Mouse (Mus musculus) CH12.LX (cell line): Measurements from ENCODE around the gene Adprhl2. TPM values are rescaled to one million over a fixed set of nuclear protein-coding genes. Genes with fewer than 3 reads are reported as not detected.

Source experiments
- DNase-seq: peaks from one replicate; pipeline ENCODE4 v3.0.0-alpha.2; 2013; ENCODE audit errors: extremely low read depth
- H3K27ac ChIP-seq: 2 replicates; pipeline ENCODE4 v1.5.1; 2012; ENCODE audit warnings: low read depth, mild to moderate bottlenecking, control low read depth, moderate library complexity; ENCODE audit not compliant: insufficient read depth
- H3K27me3 ChIP-seq: replicated peaks from 2 replicates; pipeline ENCODE3; 2012; ENCODE audit warnings: inconsistent platforms
- H3K36me3 ChIP-seq, 2 experiments: replicated peaks in 1 of 2; 2 replicates each; pipeline versions ENCODE3 to v1.6.1; 2012; ENCODE audit warnings: inconsistent platforms in 1 of 2, low read length in 1 of 2, mild to moderate bottlenecking in 1 of 2, mixed read lengths in 1 of 2, moderate library complexity in 1 of 2; ENCODE audit not compliant: control insufficient read depth in 1 of 2, insufficient read depth in 1 of 2
- H3K4me1 ChIP-seq, 2 experiments: 2 replicates each; pipeline ENCODE4 v1.6.1; 2012; ENCODE audit warnings: inconsistent platforms in 1 of 2, moderate library complexity in 1 of 2; ENCODE audit not compliant: insufficient read depth in 2 of 2, control insufficient read depth in 1 of 2
- H3K4me2 ChIP-seq: 2 replicates; pipeline ENCODE4 v1.6.1; 2012; ENCODE audit warnings: low read depth, mild to moderate bottlenecking, control low read depth; ENCODE audit not compliant: poor library complexity, insufficient read depth, severe bottlenecking
- H3K4me3 ChIP-seq, 3 experiments: fragments of 150-350 bp in 1 of 3; sonication (generic) in 1 of 3; replicated peaks in 1 of 3; 2 replicates each; pipeline versions ENCODE3 to v1.5.1; 2011 to 2012; ENCODE audit warnings: low read depth in 2 of 3, low read length in 2 of 3, mild to moderate bottlenecking in 2 of 3, moderate library complexity in 2 of 3, control low read depth in 1 of 3, improper control_type of control experiment in 1 of 3, inconsistent platforms in 1 of 3, mixed read lengths in 1 of 3; ENCODE audit not compliant: poor library complexity in 1 of 3
- H3K79me2 ChIP-seq: replicated peaks from 2 replicates; pipeline ENCODE4 v1.6.1; 2012; ENCODE audit warnings: mild to moderate bottlenecking, moderate library complexity; ENCODE audit not compliant: control insufficient read depth, poor library complexity, insufficient read depth, severe bottlenecking; ENCODE audit errors: extremely low read depth
- H3K9ac ChIP-seq: 2 replicates; pipeline ENCODE4 v1.6.1; 2012; ENCODE audit warnings: low read depth, mild to moderate bottlenecking, control low read depth, moderate library complexity; ENCODE audit not compliant: insufficient read depth
- H3K9me3 ChIP-seq: replicated peaks from 2 replicates; pipeline ENCODE3; 2012; ENCODE audit warnings: low read length, inconsistent platforms, mixed read lengths
- CHD1 ChIP-seq: IDR thresholded peaks from 2 replicates; pipeline ENCODE4 v1.6.1; 2012; ENCODE audit warnings: low read depth, low read length, improper control_type of control experiment, inconsistent platforms
- EP300 ChIP-seq: IDR thresholded peaks from 2 replicates; pipeline ENCODE4 v1.6.1; 2011; ENCODE audit warnings: low read length, improper control_type of control experiment
- ETS1 ChIP-seq: conservative IDR thresholded peaks from 2 replicates; pipeline ENCODE4 v1.6.1; 2012; ENCODE audit warnings: low read depth, mild to moderate bottlenecking, inconsistent platforms, low read length, improper control_type of control experiment, moderate library complexity
- GABPA ChIP-seq: IDR thresholded peaks from 2 replicates; pipeline ENCODE4 v1.6.1; 2012; ENCODE audit warnings: low read depth, low read length, improper control_type of control experiment, inconsistent platforms; ENCODE audit not compliant: insufficient replicate concordance
- HCFC1 ChIP-seq: IDR thresholded peaks from 2 replicates; pipeline ENCODE4 v1.6.1; 2012; ENCODE audit warnings: low read depth, mild to moderate bottlenecking, inconsistent platforms, low read length, improper control_type of control experiment
- IRF4 ChIP-seq: IDR thresholded peaks from 2 replicates; pipeline ENCODE4 v1.6.1; 2014; ENCODE audit warnings: low read depth, mild to moderate bottlenecking, inconsistent platforms, low read length, improper control_type of control experiment
- JUND ChIP-seq: conservative IDR thresholded peaks from 2 replicates; pipeline ENCODE4 v1.6.1; 2011; ENCODE audit warnings: low read depth, low read length, improper control_type of control experiment
- KAT2A ChIP-seq: IDR thresholded peaks from 2 replicates; pipeline ENCODE4 v1.6.1; 2012; ENCODE audit warnings: low read length, improper control_type of control experiment, inconsistent platforms; ENCODE audit not compliant: insufficient replicate concordance
- MAZ ChIP-seq: IDR thresholded peaks from 2 replicates; pipeline ENCODE4 v1.6.1; 2012; ENCODE audit warnings: low read depth, mild to moderate bottlenecking, inconsistent platforms, low read length, improper control_type of control experiment, moderate library complexity
- MEF2A ChIP-seq: IDR thresholded peaks from 2 replicates; pipeline ENCODE4 v1.6.1; 2014; ENCODE audit warnings: low read depth, mild to moderate bottlenecking, inconsistent platforms, low read length, improper control_type of control experiment, borderline replicate concordance
- MXI1 ChIP-seq: IDR thresholded peaks from 2 replicates; pipeline ENCODE4 v1.6.1; 2011; ENCODE audit warnings: mild to moderate bottlenecking, low read depth, low read length, improper control_type of control experiment
- NELFE ChIP-seq: IDR thresholded peaks from 2 replicates; pipeline ENCODE4 v1.6.1; 2011; ENCODE audit warnings: low read depth, low read length, improper control_type of control experiment
- NRF1 ChIP-seq: IDR thresholded peaks from 2 replicates; pipeline ENCODE4 v1.6.1; 2014; ENCODE audit warnings: low read depth, mild to moderate bottlenecking, inconsistent platforms, low read length, improper control_type of control experiment, moderate library complexity
- POLR2A ChIP-seq: IDR thresholded peaks from 2 replicates; pipeline ENCODE4 v1.6.1; 2011; ENCODE audit warnings: low read depth, mild to moderate bottlenecking, improper control_type of control experiment, low read length
- RAD21 ChIP-seq: IDR thresholded peaks from 2 replicates; pipeline ENCODE4 v1.6.1; 2011; ENCODE audit warnings: low read depth, mild to moderate bottlenecking, low read length, improper control_type of control experiment, moderate library complexity
- RCOR1 ChIP-seq: conservative IDR thresholded peaks from 2 replicates; pipeline ENCODE4 v1.6.1; 2012; ENCODE audit warnings: low read depth, mild to moderate bottlenecking, inconsistent platforms, low read length, improper control_type of control experiment
- SIN3A ChIP-seq: IDR thresholded peaks from 2 replicates; pipeline ENCODE4 v1.6.1; 2012; ENCODE audit warnings: low read length, improper control_type of control experiment, inconsistent platforms
- SMC3 ChIP-seq: IDR thresholded peaks from 2 replicates; pipeline ENCODE4 v1.6.1; 2011; ENCODE audit warnings: low read depth, low read length, improper control_type of control experiment
- TBP ChIP-seq: conservative IDR thresholded peaks from 2 replicates; pipeline ENCODE4 v1.6.1; 2011; ENCODE audit warnings: low read depth, low read length, improper control_type of control experiment
- TCF12 ChIP-seq: IDR thresholded peaks from 2 replicates; pipeline ENCODE4 v1.6.1; 2014; ENCODE audit warnings: low read depth, mild to moderate bottlenecking, inconsistent platforms, low read length, improper control_type of control experiment
- USF1 ChIP-seq: IDR thresholded peaks from 2 replicates; pipeline ENCODE4 v1.6.1; 2014; ENCODE audit warnings: low read depth, mild to moderate bottlenecking, inconsistent platforms, low read length, improper control_type of control experiment
- ZKSCAN1 ChIP-seq: IDR thresholded peaks from 2 replicates; pipeline ENCODE4 v1.6.1; 2012; ENCODE audit warnings: low read depth, inconsistent platforms, low read length, improper control_type of control experiment, borderline replicate concordance
- ZNF384 ChIP-seq: IDR thresholded peaks from 2 replicates; pipeline ENCODE4 v1.6.1; 2012; ENCODE audit warnings: low read depth, low read length, improper control_type of control experiment, inconsistent platforms
- dilution Hi-C: fragments of 300-500 bp; cut with MboI; formaldehyde crosslinking; loops from 2 replicates; pipeline ENCODE4 v1.14.3; 2020; ENCODE audit warnings: low sequenced_read_pairs; ENCODE audit not compliant: extremely low pct_unique_long_range_greater_than_20kb, extremely low pct_ligation_motif_present
- in situ Hi-C: fragments of 300-500 bp; cut with MboI; formaldehyde crosslinking; loops from 3 replicates; pipeline ENCODE4 v1.14.3; 2019; ENCODE audit warnings: low sequenced_read_pairs, low pct_ligation_motif_present, low pct_unique_long_range_greater_than_20kb, mixed read lengths
- polyA plus RNA-seq: library from polyadenylated mRNA; unstranded; fragments of >175 nt; gene quantifications from 2 replicates; pipeline ENCODE4 v1.2.1, GENCODE M21; 2012; ENCODE audit warnings: low read depth; ENCODE audit not compliant: insufficient read length
- total RNA-seq, 2 experiments: library from RNA; depleted of rRNA; stranded (reverse); fragments of 300-350 nt in 1 of 2; fragments of >200 nt in 1 of 2; gene quantifications; 2 replicates each; pipeline ENCODE4 v1.2.3; 2012 to 2014

Gene Adprhl2
- total and polyA plus RNA-seq, 3 experiments = 52.0 to 68.5 (median 59.7) TPM

GRCm38 (mm10) chr4:126295937-126296336 is 25.6 kb downstream of the Adprhl2 start:
- Histone ChIP-seq H3K9ac (no peak overlapping the region), H3K4me2 (no peak overlapping the region), H3K36me3 (no peaks in the 10 kb centered on the region), H3K27ac (no peak overlapping the region), H3K4me1 (peaks cover 0 to 12% of the 10 kb centered on the region in 2 experiments; a peak in 2 of 4 replicates), H3K27me3 (peaks cover 42% of the 10 kb centered on the region), H3K79me2 (no peaks in the 10 kb centered on the region), H3K4me3 (no peak overlapping the region), H3K9me3 (peaks cover 2% of the 10 kb centered on the region)
- dilution Hi-C loops (no loop called here), in situ Hi-C loops (no loop called here)
- DNase-seq = no peak
- TF ChIP-seq MXI1 (no peak), ZNF384 (0 out of 2 replicates have a peak, but pooled peaks have one; percentile 53), POLR2A (no peak), MEF2A (no peak), IRF4 (no peak), JUND (no peak), HCFC1 (no peak)

DNA sequence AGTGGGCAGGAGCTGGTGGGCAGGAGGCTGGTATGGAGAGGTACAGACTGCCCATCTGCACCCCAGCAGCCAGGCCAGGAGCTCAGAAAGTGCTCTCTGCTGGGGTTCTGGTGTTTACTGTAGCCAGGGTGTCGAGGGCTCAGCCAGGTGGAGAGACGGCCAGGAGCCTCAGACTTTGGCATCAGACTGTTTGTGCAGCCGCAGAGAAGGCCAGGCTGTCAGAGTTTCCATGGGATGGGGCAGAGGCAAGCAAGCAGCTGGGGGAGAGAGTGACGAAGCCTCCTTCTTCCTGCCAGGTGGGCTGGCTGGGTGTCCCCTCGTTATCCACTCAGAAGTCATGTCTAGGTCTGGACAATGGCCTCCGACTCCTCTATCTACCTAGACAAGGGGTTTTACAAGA is 26.4 kb downstream of the Adprhl2 start:
- Histone ChIP-seq H3K9ac (no peak overlapping the region), H3K9me3 (peaks cover 2% of the 10 kb centered on the region), H3K4me1 (peaks cover 0 to 10% of the 10 kb centered on the region in 2 experiments; a peak in 2 of 4 replicates), H3K27me3 (peaks cover 34% of the 10 kb centered on the region), H3K36me3 (no peaks in the 10 kb centered on the region), H3K4me2 (no peak overlapping the region), H3K27ac (no peak overlapping the region), H3K79me2 (no peaks in the 10 kb centered on the region), H3K4me3 (no peak overlapping the region)
- in situ Hi-C loops = no loop called here
- dilution Hi-C loops = no loop called here
- peak; percentile 30 for DNase-seq
- TF ChIP-seq ETS1 = peak; percentile 61
- no peak for TF ChIP-seq NRF1
- no peak for TF ChIP-seq RCOR1
- TF ChIP-seq POLR2A = no peak

DNA sequence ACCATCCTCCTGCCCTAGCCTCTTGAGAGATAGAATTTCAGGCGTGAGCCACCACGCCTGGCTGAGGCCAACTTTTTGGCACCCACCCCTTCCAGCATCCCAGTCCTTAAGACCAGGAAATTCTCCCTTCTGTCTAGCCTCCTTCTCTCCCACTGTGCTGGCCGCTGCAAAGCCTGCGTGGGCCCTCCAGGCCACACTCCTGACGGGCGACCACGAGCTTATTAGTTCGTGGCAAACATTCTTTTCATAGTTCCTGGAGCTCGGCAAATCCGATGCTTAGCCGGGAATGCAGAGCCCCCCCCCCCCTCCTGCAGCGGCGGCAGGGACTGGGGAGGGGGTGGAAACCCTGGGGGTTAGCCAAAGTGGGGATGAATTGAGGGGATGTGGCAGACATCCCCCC is 30.3 kb downstream of the Adprhl2 start:
- DNase-seq = no peak
- no peak overlapping the region for H3K4me2 ChIP-seq
- no peak overlapping the region for H3K4me3 ChIP-seq
- TF ChIP-seq GABPA = no peak
- no peak for TF ChIP-seq POLR2A
- no peak for TF ChIP-seq MAZ
- no peak for TF ChIP-seq HCFC1
- TF ChIP-seq SIN3A = no peak
- no peak for TF ChIP-seq RAD21
- no peak for TF ChIP-seq EP300
- TF ChIP-seq IRF4 = no peak
- TF ChIP-seq ETS1 = no peak
- TF ChIP-seq CHD1 = no peak
- TF ChIP-seq SMC3 = no peak
- no peak for TF ChIP-seq KAT2A
- TF ChIP-seq NELFE = no peak
- TF ChIP-seq RCOR1 = no peak
- TF ChIP-seq TBP = no peak
- no peak for TF ChIP-seq NRF1
- no peak for TF ChIP-seq TCF12
- no peak for TF ChIP-seq USF1
- TF ChIP-seq ZKSCAN1 = no peak
- H3K4me1 ChIP-seq = peaks cover 0 to 13% of the 10 kb centered on the region in 2 experiments; a peak in 2 of 4 replicates
- H3K36me3 ChIP-seq = no peaks in the 10 kb centered on the region
- H3K79me2 ChIP-seq = no peaks in the 10 kb centered on the region
- no peak overlapping the region for H3K27ac ChIP-seq
- peaks cover 16% of the 10 kb centered on the region for H3K27me3 ChIP-seq
- in situ Hi-C loops = no loop called here
- dilution Hi-C loops = no loop called here
- H3K9ac ChIP-seq = no peak overlapping the region
- H3K9me3 ChIP-seq = no peaks in the 10 kb centered on the region
